Mouse (Mus musculus): Measurements from ENCODE around the gene Ccdc191.

The Ccdc191 gene

GRCm38 (mm10) chr16:43980110-43980609, 90.6 kb downstream of the Ccdc191 start:
- no peak for DNase-seq (ENCODE audit: low spot score in 2 of 2)

- DNase-seq (ENCODE audit: low spot score in 2 of 2) = no peak
These were observed 96.7 kb downstream of the Ccdc191 start for GRCm38 (mm10) chr16:43986299-43986698.

GRCm38 (mm10) chr16:43994623-43995022, 105.0 kb downstream of the Ccdc191 start:
- DNase-seq (ENCODE audit: low spot score in 2 of 2) = no peak

GRCm38 (mm10) chr16:43999111-43999510, 109.5 kb downstream of the Ccdc191 start:
- no peak for DNase-seq (ENCODE audit: low spot score in 2 of 2)

- no peak for DNase-seq (ENCODE audit: low spot score in 2 of 2)
These were observed 109.9 kb downstream of the Ccdc191 start for GRCm38 (mm10) chr16:43999541-43999940.

GRCm38 (mm10) chr16:44002086-44002485, 112.5 kb downstream of the Ccdc191 start:
- DNase-seq (ENCODE audit: low spot score in 2 of 2) = no peak

- DNase-seq (ENCODE audit: low spot score in 2 of 2) = no peak
These were observed 121.4 kb downstream of the Ccdc191 start for GRCm38 (mm10) chr16:44011010-44011409.
